Mouse (Mus musculus) embryonic facial prominence, embryonic 11.5 days (tissue): ENCODE data around the gene Pld2. TPM values are rescaled to one million over a fixed set of nuclear protein-coding genes. Genes with fewer than 3 reads are reported as not detected.

Experiments
- ATAC-seq: fragments of 200-750 bp; cut with Nextera tagmentation; replicated peaks from 2 replicates; pipeline ENCODE4 v1.8.0; 2017; ENCODE audit warnings: low read depth; ENCODE audit not compliant: insufficient number of reproducible peaks, low FRiP score, low TSS enrichment
- DNase-seq: peaks from one replicate; pipeline ENCODE4 v3.0.0-alpha.2; 2015; ENCODE audit warnings: low spot score
- H3K27ac ChIP-seq: fragments of 300-500 bp; sonication (generic); replicated peaks from 2 replicates; pipeline ENCODE4 v1.5.1; 2014; ENCODE audit warnings: mild to moderate bottlenecking, low read depth, low read length, control low read depth
- H3K27me3 ChIP-seq: fragments of 300-500 bp; sonication (generic); 2 replicates; pipeline ENCODE4 v1.6.1; 2014; ENCODE audit warnings: mild to moderate bottlenecking, low read length, moderate library complexity, mixed read lengths; ENCODE audit not compliant: control insufficient read depth, insufficient read depth
- H3K36me3 ChIP-seq: fragments of 300-500 bp; sonication (generic); replicated peaks from 2 replicates; pipeline ENCODE4 v1.6.1; 2014; ENCODE audit warnings: low read depth, mild to moderate bottlenecking, low read length, moderate library complexity, mixed read lengths; ENCODE audit not compliant: control insufficient read depth, insufficient read depth
- H3K4me1 ChIP-seq: fragments of 300-500 bp; sonication (generic); 2 replicates; pipeline ENCODE4 v1.6.1; 2014; ENCODE audit warnings: low read length, mixed read lengths; ENCODE audit not compliant: control insufficient read depth, insufficient read depth
- H3K4me2 ChIP-seq: fragments of 300-500 bp; sonication (generic); 2 replicates; pipeline ENCODE4 v1.6.1; 2014; ENCODE audit warnings: low read depth, mild to moderate bottlenecking, control low read depth, low read length, moderate library complexity
- H3K4me3 ChIP-seq: fragments of 300-500 bp; sonication (generic); 2 replicates; pipeline ENCODE4 v1.5.1; 2014; ENCODE audit warnings: low read depth, low read length, control low read depth
- H3K9ac ChIP-seq: fragments of 300-500 bp; sonication (generic); replicated peaks from 2 replicates; pipeline ENCODE4 v1.6.1; 2014; ENCODE audit warnings: mild to moderate bottlenecking, control low read depth, low read length
- H3K9me3 ChIP-seq: fragments of 300-500 bp; sonication (generic); replicated peaks from 2 replicates; pipeline ENCODE4 v1.6.1; 2016; ENCODE audit warnings: mild to moderate bottlenecking, low read length, inconsistent platforms, mixed read lengths; ENCODE audit not compliant: control insufficient read depth
- WGBS: fragments of 180-500 bp; shearing (Covaris S2); extraction: QIAGEN DNeasy Blood & Tissue Kit; methylation state at CpG from one replicate; pipeline ENCODE4 v1.1.7; 2014; 5-methylcytosine and 5-hydroxymethylcytosine counted together
- polyA plus RNA-seq: library from polyadenylated mRNA; unstranded; fragments of >200 nt; fragmentation: Nextera tagmentation; extraction: Ambion mirVana; gene quantifications from 2 replicates; pipeline ENCODE4 v1.2.1, GENCODE M21; 2014

Gene Pld2
- polyA plus RNA-seq, 1 experiment from 2014 or later: 1.6 TPM

GRCm38 (mm10) chr11:70557545-70557944 lies 17.7 kb downstream of the Pld2 start:
- Histone ChIP-seq H3K4me3 (no peak overlapping the region), H3K4me2 (no peak overlapping the region), H3K4me1 (no peaks in the 10 kb centered on the region; the same call in 1 of the 2 replicates), H3K9me3 (no peaks in the 10 kb centered on the region), H3K9ac (no peak overlapping the region), H3K27ac (no peak overlapping the region), H3K27me3 (no peaks in the 10 kb centered on the region), H3K36me3 (no peaks in the 10 kb centered on the region)
- no peak for ATAC-seq
- WGBS: 86% methylated on average over 9 of the region's 9 CpGs
- no peak for DNase-seq

- ATAC-seq: no peak
- no peak for DNase-seq
- no peaks in the 10 kb centered on the region for H3K9me3 ChIP-seq
- H3K4me2 ChIP-seq: peak overlapping the region; percentile 87
- H3K36me3 ChIP-seq: no peaks in the 10 kb centered on the region
- H3K4me1 ChIP-seq: peaks cover 6% of the 10 kb centered on the region
- WGBS: 0% methylated on average over 2 of the region's 2 CpGs
- no peak overlapping the region for H3K27ac ChIP-seq
- peak overlapping the region; percentile 87 for H3K4me3 ChIP-seq
- no peaks in the 10 kb centered on the region for H3K27me3 ChIP-seq
- H3K9ac ChIP-seq: peak overlapping the region; percentile 51; the same call in 1 of the 2 replicates
These were observed 22.0 kb downstream of the Pld2 start for GRCm38 (mm10) chr11:70561937-70562286.

- no peaks in the 10 kb centered on the region for H3K9me3 ChIP-seq
- H3K4me3 ChIP-seq: peak within 1 kb of the TSS; percentile 87
- WGBS: under 1% methylated on average over 49 of the region's 57 CpGs
- H3K27me3 ChIP-seq: no peaks in the 10 kb centered on the region
- H3K9ac ChIP-seq: peak within 1 kb of the TSS; percentile 82
- peak; percentile 95 for DNase-seq
- peak; percentile 91 for ATAC-seq
- peak within 1 kb of the TSS; percentile 87 for H3K4me2 ChIP-seq
- peak within 1 kb of the TSS; percentile 87 for H3K27ac ChIP-seq
- H3K4me1 ChIP-seq: peaks cover 6% of the 10 kb centered on the region
- H3K36me3 ChIP-seq: no peaks in the 10 kb centered on the region
These were observed 22.6 kb downstream of the Pld2 start, which contains the start of gene Mink1 for GRCm38 (mm10) chr11:70562287-70562994. Gene Mink1, plus strand, starts transcription at chr11:70562881.

- DNase-seq (no peak), ATAC-seq (peak; percentile 61)
- H3K27ac ChIP-seq: peak overlapping the region; percentile 87
- H3K9me3 ChIP-seq: no peaks in the 10 kb centered on the region
- H3K36me3 ChIP-seq: no peaks in the 10 kb centered on the region
- peaks cover 6% of the 10 kb centered on the region for H3K4me1 ChIP-seq
- H3K4me2 ChIP-seq: peak overlapping the region; percentile 87
- peak overlapping the region; percentile 82 for H3K9ac ChIP-seq
- under 1% methylated on average over 31 of the region's 31 CpGs for WGBS
- peak overlapping the region; percentile 87 for H3K4me3 ChIP-seq
- H3K27me3 ChIP-seq: no peaks in the 10 kb centered on the region
These were observed 23.2 kb downstream of the Pld2 start for GRCm38 (mm10) chr11:70562995-70563469.

- no peaks in the 10 kb centered on the region for H3K36me3 ChIP-seq
- peak; percentile 26; the same call in 1 of the 2 replicates for ATAC-seq
- peak overlapping the region; percentile 87 for H3K4me2 ChIP-seq
- WGBS: 1% methylated on average over 25 of the region's 25 CpGs
- DNase-seq: peak; percentile 67
- peak overlapping the region; percentile 87 for H3K4me3 ChIP-seq
- no peaks in the 10 kb centered on the region for H3K9me3 ChIP-seq
- H3K4me1 ChIP-seq: peaks cover 6% of the 10 kb centered on the region
- H3K27ac ChIP-seq: peak overlapping the region; percentile 87
- peak overlapping the region; percentile 82 for H3K9ac ChIP-seq
- H3K27me3 ChIP-seq: no peaks in the 10 kb centered on the region
These were observed 23.8 kb downstream of the Pld2 start for GRCm38 (mm10) chr11:70563470-70564275.

- no peaks in the 10 kb centered on the region for H3K9me3 ChIP-seq
- DNase-seq: no peak
- H3K4me2 ChIP-seq: peak overlapping the region; percentile 87
- ATAC-seq: no peak
- WGBS: 40% methylated on average over 4 of the region's 4 CpGs
- H3K27ac ChIP-seq: no peak overlapping the region
- H3K4me3 ChIP-seq: peak overlapping the region; percentile 87
- peak overlapping the region; percentile 82; the same call in 1 of the 2 replicates for H3K9ac ChIP-seq
- H3K36me3 ChIP-seq: no peaks in the 10 kb centered on the region
- no peaks in the 10 kb centered on the region for H3K27me3 ChIP-seq
- peaks cover 6% of the 10 kb centered on the region for H3K4me1 ChIP-seq
These were observed 24.5 kb downstream of the Pld2 start for GRCm38 (mm10) chr11:70564276-70564873.

- Histone ChIP-seq H3K4me3 (no peak overlapping the region), H3K27ac (no peak overlapping the region), H3K4me2 (no peak overlapping the region), H3K4me1 (peaks cover 6% of the 10 kb centered on the region), H3K9ac (no peak overlapping the region), H3K27me3 (no peaks in the 10 kb centered on the region), H3K9me3 (no peaks in the 10 kb centered on the region), H3K36me3 (no peaks in the 10 kb centered on the region)
- 80% methylated on average over 7 of the region's 7 CpGs for WGBS
- ATAC-seq (no peak), DNase-seq (no peak)
These were observed 26.7 kb downstream of the Pld2 start for GRCm38 (mm10) chr11:70566586-70566985.
